Mouse (Mus musculus): ENCODE measurements around the gene Pcdh15.

DNA sequence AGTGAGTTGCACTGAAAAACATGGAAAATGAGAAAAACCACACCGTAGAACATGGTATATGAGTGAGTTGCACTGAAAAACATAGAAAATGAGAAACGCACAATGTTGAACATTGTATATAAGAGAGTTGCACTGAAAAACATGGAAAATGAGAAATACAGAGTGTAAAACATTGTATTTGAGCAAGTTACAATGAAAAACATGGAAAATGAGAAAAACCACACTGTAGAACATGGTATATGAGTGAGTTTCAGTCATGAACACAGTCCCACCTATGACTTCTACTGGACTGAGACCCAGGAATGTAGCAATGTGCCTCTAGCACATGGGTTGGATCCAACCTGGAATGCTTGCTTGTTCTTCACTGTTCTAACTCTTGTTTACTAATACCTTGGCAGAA lies 279.9 kb downstream of the Pcdh15 start:
- TF ChIP-seq POLR2AphosphoS2 (IDR thresholded peaks at IDR 0.05; ENCODE audit: low read length) (no peak), NELFE (IDR thresholded peaks at IDR 0.05; ENCODE audit: low read depth, low read length) (no peak), CTCF (IDR thresholded peaks at IDR 0.05 in 2 of 3, conservative IDR thresholded peaks at IDR 0.05 in 1 of 3; ENCODE audit: control insufficient read depth in 1 of 3, insufficient read depth in 1 of 3, low read depth in 2 of 3, low read length in 3 of 3, poor library complexity in 1 of 3, severe bottlenecking in 1 of 3) (no peak), E2F4 (IDR thresholded peaks at IDR 0.05; ENCODE audit: borderline replicate concordance, low read depth, low read length) (no peak)

Data from MEL (cell line).